Mouse (Mus musculus): ENCODE data around the gene Bnip2. TPM values are rescaled to one million over a fixed set of nuclear protein-coding genes. Genes with fewer than 3 reads are reported as not detected.
"Not testable (repeated sequence)": the region's sequence is repeated elsewhere in the genome, so short reads cannot be mapped to it uniquely, and the experiment has no call there.

Bnip2 gene
- polyA plus RNA-seq, 1 experiment = 65.6 TPM

GRCm38 (mm10) chr9:70012408-70012901, 23.2 kb downstream of the Bnip2 start, which contains the start of gene Gtf2a2:
TSS of gene Gtf2a2 (plus strand) at chr9:70012550.
- peak within 1 kb of the TSS; percentile 86 for H3K27ac ChIP-seq (ENCODE audit: insufficient read depth, low read length)
- peak within 1 kb of the TSS; percentile 94 for H3K9ac ChIP-seq (ENCODE audit: low read depth, poor library complexity, severe bottlenecking)
- no peaks in the 10 kb centered on the region for H3K4me1 ChIP-seq (ENCODE audit: control insufficient read depth, insufficient read depth, low read length)
- H3K4me3 ChIP-seq (ENCODE audit: low read depth, low read length) = peak within 1 kb of the TSS; percentile 87
- no peaks in the 10 kb centered on the region for H3K27me3 ChIP-seq (ENCODE audit: control insufficient read depth, insufficient read depth, low read length, poor library complexity, severe bottlenecking)
- H3K36me3 ChIP-seq (ENCODE audit: control insufficient read depth, insufficient read depth, low read length, poor library complexity, severe bottlenecking) = peaks cover 30% of the 10 kb centered on the region
- TF ChIP-seq EP300 (IDR thresholded peaks at IDR 0.05; ENCODE audit: insufficient read depth, low read depth, low read length) (0 out of 2 replicates have a peak, but pooled peaks have one; percentile 30), CTCF (IDR thresholded peaks at IDR 0.05; ENCODE audit: low read depth, low read length) (no peak), POLR2A (IDR thresholded peaks at IDR 0.05; ENCODE audit: insufficient read depth, low read length) (peak; percentile 15)
- H3K9me3 ChIP-seq (replicated peaks; ENCODE audit: control insufficient read depth, insufficient read depth, low read length, poor library complexity, severe bottlenecking) = no peaks in the 10 kb centered on the region

- TF ChIP-seq POLR2A (IDR thresholded peaks at IDR 0.05; ENCODE audit: insufficient read depth, low read length) (no peak), CTCF (IDR thresholded peaks at IDR 0.05; ENCODE audit: low read depth, low read length) (no peak), EP300 (IDR thresholded peaks at IDR 0.05; ENCODE audit: insufficient read depth, low read depth, low read length) (no peak)
- H3K4me3 ChIP-seq (ENCODE audit: low read depth, low read length) = no peak overlapping the region
- no peaks in the 10 kb centered on the region for H3K9me3 ChIP-seq (replicated peaks; ENCODE audit: control insufficient read depth, insufficient read depth, low read length, poor library complexity, severe bottlenecking)
- H3K27me3 ChIP-seq (ENCODE audit: control insufficient read depth, insufficient read depth, low read length, poor library complexity, severe bottlenecking) = no peaks in the 10 kb centered on the region
- no peak overlapping the region for H3K27ac ChIP-seq (ENCODE audit: insufficient read depth, low read length)
- H3K4me1 ChIP-seq (ENCODE audit: control insufficient read depth, insufficient read depth, low read length) = no peaks in the 10 kb centered on the region
- H3K36me3 ChIP-seq (ENCODE audit: control insufficient read depth, insufficient read depth, low read length, poor library complexity, severe bottlenecking) = peaks cover 25% of the 10 kb centered on the region
- H3K9ac ChIP-seq (ENCODE audit: low read depth, poor library complexity, severe bottlenecking) = no peak overlapping the region
Measured at GRCm38 (mm10) chr9:70015632-70016031, 26.4 kb downstream of the Bnip2 start.

GRCm38 (mm10) chr9:70018879-70019278, 29.6 kb downstream of the Bnip2 start:
- Histone ChIP-seq H3K9me3 (replicated peaks; ENCODE audit: control insufficient read depth, insufficient read depth, low read length, poor library complexity, severe bottlenecking) (no peaks in the 10 kb centered on the region), H3K27me3 (ENCODE audit: control insufficient read depth, insufficient read depth, low read length, poor library complexity, severe bottlenecking) (no peaks in the 10 kb centered on the region), H3K4me3 (ENCODE audit: low read depth, low read length) (no peak overlapping the region), H3K9ac (ENCODE audit: low read depth, poor library complexity, severe bottlenecking) (no peak overlapping the region), H3K4me1 (ENCODE audit: control insufficient read depth, insufficient read depth, low read length) (no peaks in the 10 kb centered on the region), H3K36me3 (ENCODE audit: control insufficient read depth, insufficient read depth, low read length, poor library complexity, severe bottlenecking) (peaks cover 32% of the 10 kb centered on the region), H3K27ac (ENCODE audit: insufficient read depth, low read length) (no peak overlapping the region)
- TF ChIP-seq POLR2A (IDR thresholded peaks at IDR 0.05; ENCODE audit: insufficient read depth, low read length) (no peak), CTCF (IDR thresholded peaks at IDR 0.05; ENCODE audit: low read depth, low read length) (no peak), EP300 (IDR thresholded peaks at IDR 0.05; ENCODE audit: insufficient read depth, low read depth, low read length) (no peak)

DNA sequence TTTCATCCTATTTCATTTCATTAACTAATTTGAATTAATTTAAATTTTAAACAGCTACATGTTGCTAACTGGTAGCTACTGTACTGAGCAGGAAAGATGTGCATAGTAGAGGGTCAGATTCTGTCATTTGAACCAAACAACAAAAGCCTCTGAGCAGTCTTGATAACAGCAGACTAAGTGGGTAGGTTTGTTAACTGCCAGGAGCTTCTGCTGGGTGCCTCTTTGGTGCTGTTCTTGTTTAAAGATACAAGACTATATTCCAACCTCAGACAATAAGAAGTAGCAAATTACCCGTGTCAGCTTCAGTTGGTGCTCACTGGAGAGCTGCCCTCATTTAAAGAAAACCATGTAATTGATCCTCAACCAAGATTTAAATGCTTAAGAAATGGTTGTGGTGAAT, 32.3 kb downstream of the Bnip2 start:
- no peak overlapping the region for H3K27ac ChIP-seq (ENCODE audit: insufficient read depth, low read length)
- H3K27me3 ChIP-seq (ENCODE audit: control insufficient read depth, insufficient read depth, low read length, poor library complexity, severe bottlenecking) = no peaks in the 10 kb centered on the region
- no peak overlapping the region for H3K9ac ChIP-seq (ENCODE audit: low read depth, poor library complexity, severe bottlenecking)
- H3K4me1 ChIP-seq (ENCODE audit: control insufficient read depth, insufficient read depth, low read length) = no peaks in the 10 kb centered on the region
- no peaks in the 10 kb centered on the region for H3K9me3 ChIP-seq (replicated peaks; ENCODE audit: control insufficient read depth, insufficient read depth, low read length, poor library complexity, severe bottlenecking)
- no peak overlapping the region for H3K4me3 ChIP-seq (ENCODE audit: low read depth, low read length)
- peaks cover 28% of the 10 kb centered on the region for H3K36me3 ChIP-seq (ENCODE audit: control insufficient read depth, insufficient read depth, low read length, poor library complexity, severe bottlenecking)
- TF ChIP-seq CTCF (IDR thresholded peaks at IDR 0.05; ENCODE audit: low read depth, low read length) = no peak
- TF ChIP-seq EP300 (IDR thresholded peaks at IDR 0.05; ENCODE audit: insufficient read depth, low read depth, low read length) = no peak
- TF ChIP-seq POLR2A (IDR thresholded peaks at IDR 0.05; ENCODE audit: insufficient read depth, low read length) = no peak

- Histone ChIP-seq H3K4me3 (ENCODE audit: low read depth, low read length) (no peak overlapping the region), H3K9ac (ENCODE audit: low read depth, poor library complexity, severe bottlenecking) (no peak overlapping the region), H3K36me3 (ENCODE audit: control insufficient read depth, insufficient read depth, low read length, poor library complexity, severe bottlenecking) (peaks cover 23% of the 10 kb centered on the region)
Measured at GRCm38 (mm10) chr9:70022083-70022482, 32.8 kb downstream of the Bnip2 start.

DNA sequence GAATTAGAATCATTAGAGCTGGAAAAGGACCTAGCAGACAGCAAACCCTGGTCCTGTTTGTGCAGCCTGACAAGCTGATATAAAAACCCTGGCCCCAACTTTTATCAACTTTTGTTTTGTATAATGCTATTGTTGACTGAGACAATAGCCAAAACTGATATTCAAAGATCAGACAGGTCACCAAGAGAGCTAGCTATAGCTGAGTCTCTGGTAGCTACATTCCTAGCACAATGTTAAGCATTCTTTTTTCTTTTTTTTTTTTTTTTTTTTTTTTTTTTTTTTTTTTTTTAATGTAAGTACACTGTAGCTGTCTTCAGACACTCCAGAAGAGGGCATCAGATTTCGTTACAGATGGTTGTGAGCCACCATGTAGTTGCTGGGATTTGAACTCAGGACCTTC, 34.3 kb downstream of the Bnip2 start:
- H3K4me3 ChIP-seq (ENCODE audit: low read depth, low read length); H3K9me3 ChIP-seq (replicated peaks; ENCODE audit: control insufficient read depth, insufficient read depth, low read length, poor library complexity, severe bottlenecking); H3K4me1 ChIP-seq (ENCODE audit: control insufficient read depth, insufficient read depth, low read length); H3K27ac ChIP-seq (ENCODE audit: insufficient read depth, low read length); H3K9ac ChIP-seq (ENCODE audit: low read depth, poor library complexity, severe bottlenecking); H3K27me3 ChIP-seq (ENCODE audit: control insufficient read depth, insufficient read depth, low read length, poor library complexity, severe bottlenecking): not testable (repeated sequence)
- peaks cover 19% of the 10 kb centered on the region for H3K36me3 ChIP-seq (ENCODE audit: control insufficient read depth, insufficient read depth, low read length, poor library complexity, severe bottlenecking)

More at GRCm38 (mm10) chr9:70022083-70022482, 32.8 kb downstream of the Bnip2 start:
- Histone ChIP-seq H3K27ac (ENCODE audit: insufficient read depth, low read length) (no peak overlapping the region), H3K9me3 (replicated peaks; ENCODE audit: control insufficient read depth, insufficient read depth, low read length, poor library complexity, severe bottlenecking) (no peaks in the 10 kb centered on the region), H3K27me3 (ENCODE audit: control insufficient read depth, insufficient read depth, low read length, poor library complexity, severe bottlenecking) (no peaks in the 10 kb centered on the region), H3K4me1 (ENCODE audit: control insufficient read depth, insufficient read depth, low read length) (no peaks in the 10 kb centered on the region)
- TF ChIP-seq POLR2A (IDR thresholded peaks at IDR 0.05; ENCODE audit: insufficient read depth, low read length) = no peak
- no peak for TF ChIP-seq CTCF (IDR thresholded peaks at IDR 0.05; ENCODE audit: low read depth, low read length)
- no peak for TF ChIP-seq EP300 (IDR thresholded peaks at IDR 0.05; ENCODE audit: insufficient read depth, low read depth, low read length)
